Mouse (Mus musculus): ENCODE measurements at regions not wholly inside any gene's neighbourhood (a gene's known extent, or its start where the extent isn't known, plus 50 kb on each side); places are given as distances from the start of the nearest gene placed in this dataset.
A peak's percentile ranks its signal among the peaks of the same experiment; 100 is the strongest.

- Histone ChIP-seq H3K9me3 (ENCODE audit: control insufficient read depth, low read length) (no peaks in the 10 kb centered on the region), H3K36me3 (ENCODE audit: control insufficient read depth, insufficient read depth, low read length) (no peaks in the 10 kb centered on the region), H3K4me1 (ENCODE audit: control insufficient read depth, insufficient read depth, low read length) (no peaks in the 10 kb centered on the region), H3K4me2 (no peak overlapping the region), H3K27me3 (ENCODE audit: control insufficient read depth, insufficient read depth, low read length) (no peaks in the 10 kb centered on the region), H3K9ac (ENCODE audit: low read length) (no peak overlapping the region), H3K4me3 (ENCODE audit: low read depth, low read length) (no peak overlapping the region), H3K27ac (ENCODE audit: low read depth, low read length) (no peak overlapping the region)
- ATAC-seq (ENCODE audit: low FRiP score) (no peak), DNase-seq (ENCODE audit: low spot score, missing footprints) (no peak)
- 85% methylated on average over 2 of the region's 2 CpGs for WGBS
Observed at GRCm38 (mm10) chr10:68606848-68607247, 65.2 kb upstream of the Cabcoco1 start.

GRCm38 (mm10) chr10:68611906-68612305, 70.2 kb upstream of the Cabcoco1 start:
- Histone ChIP-seq H3K9ac (ENCODE audit: low read length) (no peak overlapping the region), H3K4me3 (ENCODE audit: low read depth, low read length) (no peak overlapping the region), H3K4me1 (ENCODE audit: control insufficient read depth, insufficient read depth, low read length) (no peaks in the 10 kb centered on the region), H3K27ac (ENCODE audit: low read depth, low read length) (no peak overlapping the region), H3K9me3 (ENCODE audit: control insufficient read depth, low read length) (no peaks in the 10 kb centered on the region), H3K4me2 (no peak overlapping the region), H3K36me3 (ENCODE audit: control insufficient read depth, insufficient read depth, low read length) (no peaks in the 10 kb centered on the region), H3K27me3 (ENCODE audit: control insufficient read depth, insufficient read depth, low read length) (no peaks in the 10 kb centered on the region)
- no peak for ATAC-seq (ENCODE audit: low FRiP score)
- DNase-seq (ENCODE audit: low spot score, missing footprints): peak; percentile 89
- 81% methylated on average over 9 of the region's 9 CpGs for WGBS

- H3K9me3 ChIP-seq (ENCODE audit: control insufficient read depth, low read length): no peaks in the 10 kb centered on the region
- DNase-seq (ENCODE audit: low spot score, missing footprints) (no peak), ATAC-seq (ENCODE audit: low FRiP score) (no peak)
- H3K4me1 ChIP-seq (ENCODE audit: control insufficient read depth, insufficient read depth, low read length): no peaks in the 10 kb centered on the region
- WGBS: 87% methylated on average over 3 of the region's 3 CpGs
- H3K27ac ChIP-seq (ENCODE audit: low read depth, low read length): no peak overlapping the region
- H3K4me3 ChIP-seq (ENCODE audit: low read depth, low read length): no peak overlapping the region
- H3K27me3 ChIP-seq (ENCODE audit: control insufficient read depth, insufficient read depth, low read length): no peaks in the 10 kb centered on the region
- H3K36me3 ChIP-seq (ENCODE audit: control insufficient read depth, insufficient read depth, low read length): no peaks in the 10 kb centered on the region
- no peak overlapping the region for H3K4me2 ChIP-seq
- H3K9ac ChIP-seq (ENCODE audit: low read length): no peak overlapping the region
Observed at GRCm38 (mm10) chr10:68612727-68613126, 71.0 kb upstream of the Cabcoco1 start.

- Histone ChIP-seq H3K4me1 (ENCODE audit: control insufficient read depth, insufficient read depth, low read length) (no peaks in the 10 kb centered on the region), H3K27me3 (ENCODE audit: control insufficient read depth, insufficient read depth, low read length) (no peaks in the 10 kb centered on the region), H3K4me2 (no peak overlapping the region), H3K4me3 (ENCODE audit: low read depth, low read length) (no peak overlapping the region), H3K27ac (ENCODE audit: low read depth, low read length) (no peak overlapping the region), H3K9ac (ENCODE audit: low read length) (no peak overlapping the region), H3K36me3 (ENCODE audit: control insufficient read depth, insufficient read depth, low read length) (no peaks in the 10 kb centered on the region), H3K9me3 (ENCODE audit: control insufficient read depth, low read length) (no peaks in the 10 kb centered on the region)
- WGBS: 90% methylated on average over 5 of the region's 5 CpGs
- no peak for ATAC-seq (ENCODE audit: low FRiP score)
- no peak for DNase-seq (ENCODE audit: low spot score, missing footprints)
Observed at GRCm38 (mm10) chr10:68623786-68624185, 82.1 kb upstream of the Cabcoco1 start.

GRCm38 (mm10) chr10:68625329-68625728, 83.6 kb upstream of the Cabcoco1 start:
- DNase-seq (ENCODE audit: low spot score, missing footprints) (no peak), ATAC-seq (ENCODE audit: low FRiP score) (no peak)
- no peaks in the 10 kb centered on the region for H3K27me3 ChIP-seq (ENCODE audit: control insufficient read depth, insufficient read depth, low read length)
- no peak overlapping the region for H3K9ac ChIP-seq (ENCODE audit: low read length)
- H3K9me3 ChIP-seq (ENCODE audit: control insufficient read depth, low read length): no peaks in the 10 kb centered on the region
- 80% methylated on average over 5 of the region's 5 CpGs for WGBS
- H3K27ac ChIP-seq (ENCODE audit: low read depth, low read length): no peak overlapping the region
- no peaks in the 10 kb centered on the region for H3K4me1 ChIP-seq (ENCODE audit: control insufficient read depth, insufficient read depth, low read length)
- H3K4me2 ChIP-seq: no peak overlapping the region
- H3K4me3 ChIP-seq (ENCODE audit: low read depth, low read length): no peak overlapping the region
- H3K36me3 ChIP-seq (ENCODE audit: control insufficient read depth, insufficient read depth, low read length): no peaks in the 10 kb centered on the region

DNA sequence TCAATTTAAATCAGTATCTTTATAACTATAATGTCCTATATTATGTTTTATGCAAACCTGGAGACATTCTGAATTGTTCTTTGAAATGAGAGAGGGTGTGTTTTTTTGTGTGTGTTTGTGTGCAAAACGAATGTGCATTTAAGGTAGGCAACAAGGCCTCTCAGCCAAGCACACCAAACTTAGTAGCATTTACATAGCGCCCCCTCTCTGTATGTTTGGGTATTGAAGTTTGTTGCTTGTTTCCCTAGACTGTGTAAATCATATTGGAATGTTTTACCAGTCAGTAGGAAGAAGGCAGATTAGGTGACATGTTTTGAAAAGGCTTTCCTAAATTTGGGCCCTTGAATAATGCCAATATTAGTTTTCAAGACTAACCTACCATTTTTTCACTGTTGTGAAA, 84.1 kb upstream of the Cabcoco1 start:
- ATAC-seq (ENCODE audit: low FRiP score): no peak
- Histone ChIP-seq H3K9me3 (ENCODE audit: control insufficient read depth, low read length) (no peaks in the 10 kb centered on the region), H3K4me1 (ENCODE audit: control insufficient read depth, insufficient read depth, low read length) (no peaks in the 10 kb centered on the region), H3K27ac (ENCODE audit: low read depth, low read length) (no peak overlapping the region), H3K36me3 (ENCODE audit: control insufficient read depth, insufficient read depth, low read length) (no peaks in the 10 kb centered on the region), H3K4me3 (ENCODE audit: low read depth, low read length) (no peak overlapping the region), H3K9ac (ENCODE audit: low read length) (no peak overlapping the region), H3K4me2 (no peak overlapping the region), H3K27me3 (ENCODE audit: control insufficient read depth, insufficient read depth, low read length) (no peaks in the 10 kb centered on the region)
- no peak for DNase-seq (ENCODE audit: low spot score, missing footprints)
- WGBS: 38% methylated on average over 2 of the region's 2 CpGs

DNA sequence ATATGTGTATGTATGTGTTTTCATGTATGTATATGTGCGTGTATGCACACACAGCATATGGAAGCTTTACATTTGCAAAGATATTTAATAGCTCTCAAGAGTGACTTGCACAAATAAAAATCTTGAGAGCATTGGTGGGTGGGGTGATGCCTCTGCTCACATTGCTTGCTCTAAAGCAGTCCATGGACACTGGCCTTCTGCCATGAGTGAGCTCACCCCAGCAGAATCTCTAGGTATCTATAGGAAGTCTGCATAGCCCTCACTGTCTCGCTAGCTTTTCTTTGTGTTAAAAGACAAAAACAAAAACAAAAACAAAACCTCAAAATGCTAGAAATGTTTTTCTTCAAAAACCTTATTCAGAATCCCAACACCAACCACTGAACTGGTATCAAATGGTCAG, 87.8 kb upstream of the Cabcoco1 start:
- no peak for ATAC-seq (ENCODE audit: low FRiP score)
- H3K27ac ChIP-seq (ENCODE audit: low read depth, low read length): no peak overlapping the region

GRCm38 (mm10) chr10:68633180-68633579, 90.3 kb upstream of the Tmem26 start:
- H3K9ac ChIP-seq (ENCODE audit: low read length): no peak overlapping the region
- H3K27me3 ChIP-seq (ENCODE audit: control insufficient read depth, insufficient read depth, low read length): no peaks in the 10 kb centered on the region
- DNase-seq (ENCODE audit: low spot score, missing footprints) (no peak), ATAC-seq (ENCODE audit: low FRiP score) (no peak)
- no peaks in the 10 kb centered on the region for H3K9me3 ChIP-seq (ENCODE audit: control insufficient read depth, low read length)
- no peaks in the 10 kb centered on the region for H3K4me1 ChIP-seq (ENCODE audit: control insufficient read depth, insufficient read depth, low read length)
- 90% methylated on average over 5 of the region's 5 CpGs for WGBS
- H3K36me3 ChIP-seq (ENCODE audit: control insufficient read depth, insufficient read depth, low read length): no peaks in the 10 kb centered on the region
- no peak overlapping the region for H3K4me3 ChIP-seq (ENCODE audit: low read depth, low read length)
- no peak overlapping the region for H3K4me2 ChIP-seq
- H3K27ac ChIP-seq (ENCODE audit: low read depth, low read length): no peak overlapping the region

More for the DNA sequence above, 87.8 kb upstream of the Cabcoco1 start:
- Histone ChIP-seq H3K4me2 (no peak overlapping the region), H3K9me3 (ENCODE audit: control insufficient read depth, low read length) (no peaks in the 10 kb centered on the region), H3K27me3 (ENCODE audit: control insufficient read depth, insufficient read depth, low read length) (no peaks in the 10 kb centered on the region), H3K4me1 (ENCODE audit: control insufficient read depth, insufficient read depth, low read length) (no peaks in the 10 kb centered on the region), H3K36me3 (ENCODE audit: control insufficient read depth, insufficient read depth, low read length) (no peaks in the 10 kb centered on the region), H3K4me3 (ENCODE audit: low read depth, low read length) (no peak overlapping the region), H3K9ac (ENCODE audit: low read length) (no peak overlapping the region)
- no peak for DNase-seq (ENCODE audit: low spot score, missing footprints)
- 91% methylated on average over 2 of the region's 2 CpGs for WGBS

- H3K9me3 ChIP-seq (ENCODE audit: control insufficient read depth, low read length): no peaks in the 10 kb centered on the region
Observed at GRCm38 (mm10) chr10:68652700-68653099, 70.7 kb upstream of the Tmem26 start.

GRCm38 (mm10) chr10:68655491-68655890, 68.0 kb upstream of the Tmem26 start:
- Histone ChIP-seq H3K27me3 (ENCODE audit: control insufficient read depth, insufficient read depth, low read length) (no peaks in the 10 kb centered on the region), H3K36me3 (ENCODE audit: control insufficient read depth, insufficient read depth, low read length) (no peaks in the 10 kb centered on the region), H3K4me1 (ENCODE audit: control insufficient read depth, insufficient read depth, low read length) (no peaks in the 10 kb centered on the region), H3K9me3 (ENCODE audit: control insufficient read depth, low read length) (no peaks in the 10 kb centered on the region), H3K4me2 (no peak overlapping the region), H3K27ac (ENCODE audit: low read depth, low read length) (no peak overlapping the region), H3K9ac (ENCODE audit: low read length) (no peak overlapping the region), H3K4me3 (ENCODE audit: low read depth, low read length) (no peak overlapping the region)
- ATAC-seq (ENCODE audit: low FRiP score) (no peak), DNase-seq (ENCODE audit: low spot score, missing footprints) (no peak)
- WGBS: 90% methylated on average over 2 of the region's 2 CpGs

More at GRCm38 (mm10) chr10:68652700-68653099, 70.7 kb upstream of the Tmem26 start:
- no peak overlapping the region for H3K9ac ChIP-seq (ENCODE audit: low read length)
- no peaks in the 10 kb centered on the region for H3K27me3 ChIP-seq (ENCODE audit: control insufficient read depth, insufficient read depth, low read length)
- no peak overlapping the region for H3K4me2 ChIP-seq
- no peak for ATAC-seq (ENCODE audit: low FRiP score)
- DNase-seq (ENCODE audit: low spot score, missing footprints): no peak
- no peaks in the 10 kb centered on the region for H3K4me1 ChIP-seq (ENCODE audit: control insufficient read depth, insufficient read depth, low read length)
- WGBS: 83% methylated on average over 5 of the region's 5 CpGs
- no peak overlapping the region for H3K27ac ChIP-seq (ENCODE audit: low read depth, low read length)
- no peak overlapping the region for H3K4me3 ChIP-seq (ENCODE audit: low read depth, low read length)
- H3K36me3 ChIP-seq (ENCODE audit: control insufficient read depth, insufficient read depth, low read length): no peaks in the 10 kb centered on the region
